ENCODE assay signal across 10 mouse cellular contexts in genomic region chr2:179093996-179094395, GRCm38 (mm10).
DNase-seq lines count a peak whose midpoint lies in the region; ATAC-seq and TF ChIP-seq lines count a peak whose summit lies in the region.
"Had no signal": no experiment of that assay in that cellular context is flagged by ENCODE, and none has a peak within 500 bp of the region (broad histone marks: within the 10 kb centered on the region; RNA-seq: fewer than 3 reads in every experiment).

No protein-coding gene starts in this region.

- no peak overlapping the region for H3K4me3 ChIP-seq in forebrain, embryonic 13.5 days
- H3K4me3 ChIP-seq in midbrain, embryonic 12.5 days, result no peak overlapping the region

- no peaks in the 10 kb centered on the region for H3K36me3 ChIP-seq in forebrain, embryonic 13.5 days (ENCODE audit: poor library complexity, severe bottlenecking)
- H3K36me3 ChIP-seq in midbrain, embryonic 12.5 days, result no peaks in the 10 kb centered on the region

- peak overlapping the region; percentile 24; the same call in 1 of the 2 replicates for H3K4me2 ChIP-seq in forebrain, embryonic 13.5 days
- H3K4me2 ChIP-seq in midbrain, embryonic 12.5 days (replicated peaks), result peak overlapping the region; percentile 21; the same call in 1 of the 2 replicates

- H3K9ac ChIP-seq in forebrain, embryonic 13.5 days, result no peak overlapping the region
- H3K9ac ChIP-seq in midbrain, embryonic 12.5 days (replicated peaks), result no peak overlapping the region
- H3K9ac ChIP-seq: liver, embryonic 14.5 days had no signal

- TF ChIP-seq CTCF in brain, embryonic 14.5 days (IDR thresholded peaks at IDR 0.05; ENCODE audit: borderline replicate concordance, extremely low read depth, insufficient read depth, insufficient read length), result no peak; the same call in 1 of the 2 replicates

- no peak for TF ChIP-seq POLR2A in brain, embryonic 14.5 days (IDR thresholded peaks at IDR 0.05; ENCODE audit: borderline replicate concordance, extremely low read depth, insufficient read depth, insufficient read length, poor library complexity, severe bottlenecking)

- 12% methylated on average over 11 of the region's 11 CpGs for WGBS in forebrain, embryonic 13.5 days
- whole genome bisulfite sequencing in midbrain, embryonic 12.5 days, result 36% methylated on average over 11 of the region's 11 CpGs

- H3K9me3 ChIP-seq in forebrain, embryonic 13.5 days (replicated peaks), result no peaks in the 10 kb centered on the region
- 0 out of 2 replicates have a peak, but pooled peaks cover 3% of the 10 kb centered on the region for H3K9me3 ChIP-seq in midbrain, embryonic 12.5 days

- ATAC-seq in forebrain, embryonic 13.5 days, result peak; percentile 94
- peak; percentile 74 for ATAC-seq in midbrain, embryonic 12.5 days (ENCODE audit: low FRiP score, low read depth)
- no peak for ATAC-seq in erythroid progenitor cell, adult 5-6 weeks (replicated peaks; ENCODE audit: low FRiP score, poor library complexity, severe bottlenecking)

- no peaks in the 10 kb centered on the region for H3K27me3 ChIP-seq in forebrain, embryonic 13.5 days
- H3K27me3 ChIP-seq in midbrain, embryonic 12.5 days, result no peaks in the 10 kb centered on the region

- H3K27ac ChIP-seq in forebrain, embryonic 13.5 days, result peak overlapping the region; percentile 14
- no peak overlapping the region for H3K27ac ChIP-seq in midbrain, embryonic 12.5 days (replicated peaks)
- H3K27ac ChIP-seq: liver, embryonic 14.5 days had no signal

- DNase-seq in brain, embryonic 14.5 days (ENCODE audit: low read depth), result peak; percentile 89
- peak; percentile 44 for DNase-seq in kidney, adult 9 months
- no peak for DNase-seq in cerebellum, adult 18-20 months
- no peak for DNase-seq in urinary bladder, postnatal 4 days (ENCODE audit: low spot score in 2 of 2)
- DNase-seq: adrenal gland, adult 8-10 months; thymus, postnatal 36 days had no signal

- peaks cover 16% of the 10 kb centered on the region for H3K4me1 ChIP-seq in forebrain, embryonic 13.5 days
- peaks cover 10% of the 10 kb centered on the region; the same call in 1 of the 2 replicates for H3K4me1 ChIP-seq in midbrain, embryonic 12.5 days

Comparison
In these comparisons a context has a peak if more than half of its experiments do, and no peak if none do; other contexts are left out.
1. DNase-seq: peak in brain, embryonic 14.5 days (single experiment) and kidney, adult 9 months (single experiment); none in cerebellum, adult 18-20 months (0 of 2) and urinary bladder, postnatal 4 days (0 of 2).